Comparison of ENCODE assay signal across 8 mouse cellular contexts in the genomic region with DNA sequence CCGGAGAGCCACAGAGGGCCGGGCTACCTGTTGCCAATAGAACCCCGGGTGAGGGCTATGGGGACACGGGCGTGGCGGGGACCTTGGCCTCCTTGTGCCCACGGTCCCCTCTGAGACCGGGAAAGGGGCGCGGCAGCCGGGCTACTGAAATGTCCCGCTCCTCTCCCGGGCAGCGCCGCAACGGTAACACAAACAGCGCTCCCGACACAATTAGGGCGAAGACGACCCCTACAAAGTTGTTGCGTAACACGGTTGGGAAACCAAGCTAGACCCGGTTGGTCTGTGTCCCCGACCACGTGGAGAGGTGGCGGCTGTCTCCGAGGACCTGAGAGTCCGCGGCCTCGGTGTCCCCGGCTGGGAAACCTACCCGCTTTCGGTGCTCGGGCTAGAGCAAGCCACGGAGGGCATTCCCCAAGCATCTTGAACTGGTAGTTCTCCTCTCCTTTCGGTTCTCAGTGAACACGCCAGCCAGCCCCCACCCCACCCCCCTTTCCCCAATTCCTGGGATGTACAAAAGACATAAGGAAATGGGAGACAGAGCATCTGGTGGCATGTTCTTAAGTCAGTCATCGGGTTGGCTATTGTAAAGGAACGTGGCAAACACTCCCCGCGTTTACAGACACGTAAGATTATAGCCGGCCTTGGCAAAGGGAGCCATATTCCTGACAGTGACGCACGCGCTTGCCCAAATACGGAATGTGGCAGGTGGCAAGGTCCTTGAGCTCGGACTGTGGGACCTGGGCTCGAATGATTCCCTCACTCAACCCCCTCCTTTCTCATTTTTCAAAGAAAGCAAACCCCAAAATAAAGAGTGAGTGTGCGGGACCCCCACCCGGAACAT. TPM values are rescaled to one million over a fixed set of nuclear protein-coding genes. Genes with fewer than 3 reads are reported as not detected.
DNase-seq lines count a peak whose midpoint lies in the region; ATAC-seq and TF ChIP-seq lines count a peak whose summit lies in the region.

No protein-coding gene starts in this region.

- peak overlapping the region; percentile 99 for H3K4me2 ChIP-seq in kidney, embryonic 15.5 days
- H3K4me2 ChIP-seq in liver, embryonic 13.5 days, result peak overlapping the region; percentile 85
- H3K4me2 ChIP-seq in myocyte (ENCODE audit: low read depth), result peak overlapping the region; percentile 99

- no peaks in the 10 kb centered on the region for H3K36me3 ChIP-seq in embryonic facial prominence, embryonic 10.5 days (replicated peaks)
- no peaks in the 10 kb centered on the region for H3K36me3 ChIP-seq in kidney, embryonic 15.5 days
- H3K36me3 ChIP-seq in liver, embryonic 13.5 days, result no peaks in the 10 kb centered on the region
- peaks cover 9% of the 10 kb centered on the region for H3K36me3 ChIP-seq in myocyte (ENCODE audit: control insufficient read depth, insufficient read depth)

- DNase-seq in 416B (ENCODE audit: low read depth) (peak; percentile 86), ZHBTc4 (ENCODE audit: low read depth, low spot score) (peak; percentile 51)
- DNase-seq in embryonic facial prominence, embryonic 10.5 days (ENCODE audit: low spot score), result peak; percentile 61
- DNase-seq in heart, adult 9 months (ENCODE audit: low spot score in 2 of 2), result peak; percentile 35 to 49
- peak; percentile 11 for DNase-seq in liver, embryonic 13.5 days
- peak; percentile 18 for DNase-seq in testis, postnatal 14 days (ENCODE audit: low spot score)

- peaks cover 39% of the 10 kb centered on the region for H3K4me1 ChIP-seq in embryonic facial prominence, embryonic 10.5 days
- H3K4me1 ChIP-seq in kidney, embryonic 15.5 days, result peaks cover 36% of the 10 kb centered on the region
- H3K4me1 ChIP-seq in liver, embryonic 13.5 days (replicated peaks), result peaks cover 40% of the 10 kb centered on the region

- H3K79me2 ChIP-seq in myocyte (ENCODE audit: control insufficient read depth, insufficient read depth), result peaks cover 32% of the 10 kb centered on the region

- WGBS in embryonic facial prominence, embryonic 10.5 days, result 1% methylated on average over 51 of the region's 51 CpGs
- under 1% methylated on average over 51 of the region's 51 CpGs for WGBS in kidney, embryonic 15.5 days
- WGBS in liver, embryonic 13.5 days (ENCODE audit: insufficient replicate concordance), result 1% methylated on average over 51 of the region's 51 CpGs

- H3K9ac ChIP-seq in kidney, embryonic 15.5 days, result peak overlapping the region; percentile 63
- H3K9ac ChIP-seq in liver, embryonic 13.5 days, result peak overlapping the region; percentile 61

- peak; percentile 5; the same call in 1 of the 2 replicates for ATAC-seq in kidney, embryonic 15.5 days (replicated peaks; ENCODE audit: low FRiP score)
- peak; percentile 13; the same call in 1 of the 2 replicates for ATAC-seq in liver, embryonic 13.5 days (ENCODE audit: low read depth)

- H3K27ac ChIP-seq in embryonic facial prominence, embryonic 10.5 days (replicated peaks), result peak overlapping the region; percentile 65
- H3K27ac ChIP-seq in kidney, embryonic 15.5 days, result peak overlapping the region; percentile 64
- H3K27ac ChIP-seq in liver, embryonic 13.5 days, result peak overlapping the region; percentile 39; the same call in 1 of the 2 replicates

- H3K9me3 ChIP-seq in embryonic facial prominence, embryonic 10.5 days, result no peaks in the 10 kb centered on the region
- H3K9me3 ChIP-seq in kidney, embryonic 15.5 days (replicated peaks), result no peaks in the 10 kb centered on the region
- no peaks in the 10 kb centered on the region for H3K9me3 ChIP-seq in liver, embryonic 13.5 days (replicated peaks)

- peaks cover 30% of the 10 kb centered on the region for H3K27me3 ChIP-seq in embryonic facial prominence, embryonic 10.5 days (replicated peaks; ENCODE audit: low read depth, poor library complexity, severe bottlenecking)
- peaks cover 10% of the 10 kb centered on the region; the same call in 1 of the 2 replicates for H3K27me3 ChIP-seq in kidney, embryonic 15.5 days
- peaks cover 70% of the 10 kb centered on the region for H3K27me3 ChIP-seq in liver, embryonic 13.5 days
- no peaks in the 10 kb centered on the region for H3K27me3 ChIP-seq in myocyte (ENCODE audit: control insufficient read depth, insufficient read depth, insufficient read length)

- H3ac ChIP-seq in myocyte (ENCODE audit: control insufficient read depth, insufficient read length), result peak overlapping the region; percentile 73

- peak; percentile 23 for TF ChIP-seq POLR2A in myocyte (IDR thresholded peaks at IDR 0.05; ENCODE audit: insufficient read length, low read depth)

- peak overlapping the region; percentile 88 for H3K4me3 ChIP-seq in embryonic facial prominence, embryonic 10.5 days
- H3K4me3 ChIP-seq in kidney, embryonic 15.5 days (replicated peaks), result peak overlapping the region; percentile 96
- peak overlapping the region; percentile 70 for H3K4me3 ChIP-seq in liver, embryonic 13.5 days (replicated peaks)
- H3K4me3 ChIP-seq in myocyte, result peak overlapping the region; percentile 95

TF ChIP-seq in myocyte, 11 proteins besides CTCF, POLR2A, EP300 and RAD21:
- TF ChIP-seq USF1 (IDR thresholded peaks at IDR 0.05; ENCODE audit: low read depth), result no peak
- TF ChIP-seq SRF (IDR thresholded peaks at IDR 0.05; ENCODE audit: control insufficient read depth, insufficient read length, low read depth), result peak; percentile 97
- peak in 1 of 3 experiments; percentile 54 for TF ChIP-seq MYOG (IDR thresholded peaks at IDR 0.05; ENCODE audit: control insufficient read depth in 1 of 3, insufficient read depth in 1 of 3, insufficient read length in 2 of 3, low read depth in 2 of 3)
- TF ChIP-seq REST (IDR thresholded peaks at IDR 0.05; ENCODE audit: insufficient read depth, insufficient read length), result no peak
- TF ChIP-seq E2F4 (IDR thresholded peaks at IDR 0.05; ENCODE audit: insufficient read depth), result no peak
- TF ChIP-seq CEBPB (IDR thresholded peaks at IDR 0.05; ENCODE audit: insufficient read depth, poor library complexity, severe bottlenecking), result peak; percentile 73
- peak; percentile 35 for TF ChIP-seq POLR2AphosphoS2 (IDR thresholded peaks at IDR 0.05; ENCODE audit: insufficient read length, low read depth)
- no peak for TF ChIP-seq MAX (IDR thresholded peaks at IDR 0.05; ENCODE audit: low read depth)
- peak in 2 of 3 experiments; percentile 52 to 75 for TF ChIP-seq MYOD1 (IDR thresholded peaks at IDR 0.05; ENCODE audit: control insufficient read depth in 1 of 3, insufficient read length in 2 of 3, low read depth in 2 of 3)
- TF ChIP-seq TCF12 (IDR thresholded peaks at IDR 0.05; ENCODE audit: insufficient read depth, poor library complexity, severe bottlenecking), result no peak
- TF ChIP-seq TCF3 (IDR thresholded peaks at IDR 0.05; ENCODE audit: insufficient read length, low read depth), result no peak

RNA-seq across cellular contexts. Expression of gene Nfil3, which starts 0.8 kb away (rescaled TPM):
- 22.8 and 24.5 TPM in 2 replicates for polyA plus RNA-seq in embryonic facial prominence, embryonic 10.5 days (2016; fragmentation: Nextera tagmentation; extraction: Ambion mirVana)
- polyA plus RNA-seq in kidney, embryonic 15.5 days (2015; fragmentation: Nextera tagmentation; extraction: Ambion mirVana), result 20.4 and 22.5 TPM in 2 replicates
- 3.6 and 4.3 TPM in 2 replicates for polyA plus RNA-seq in liver, embryonic 13.5 days (2015; fragmentation: Nextera tagmentation; extraction: Ambion mirVana)
- 60.6 TPM for polyA plus RNA-seq in myocyte (2012; fragmentation: generic; extraction: Trizol)

RNA-seq across cellular contexts. Expression of gene Auh, which starts 52.2 kb away (rescaled TPM):
- polyA plus RNA-seq in embryonic facial prominence, embryonic 10.5 days (2016; fragmentation: Nextera tagmentation; extraction: Ambion mirVana), result 30.7 and 32.9 TPM in 2 replicates
- 56.4 and 57.0 TPM in 2 replicates for polyA plus RNA-seq in kidney, embryonic 15.5 days (2015; fragmentation: Nextera tagmentation; extraction: Ambion mirVana)
- 28.9 and 34.7 TPM in 2 replicates for polyA plus RNA-seq in liver, embryonic 13.5 days (2015; fragmentation: Nextera tagmentation; extraction: Ambion mirVana)
- 17.4 TPM for polyA plus RNA-seq in myocyte (2012; fragmentation: generic; extraction: Trizol)

Comparison
In these comparisons a context has a peak if more than half of its experiments do, and no peak if none do; other contexts are left out.
1. Peak in every context shown above with its lines: DNase-seq, ATAC-seq, H3K4me3 ChIP-seq and H3K27ac ChIP-seq.
2. DNase-seq: peak in every context shown above with its lines; median percentile 86 in 416B; 61 in embryonic facial prominence, embryonic 10.5 days; 51 in ZHBTc4; 42 in heart, adult 9 months; 18 in testis, postnatal 14 days; 11 in liver, embryonic 13.5 days.